28 mouse cellular contexts compared by ENCODE assay signal in the genomic region with DNA sequence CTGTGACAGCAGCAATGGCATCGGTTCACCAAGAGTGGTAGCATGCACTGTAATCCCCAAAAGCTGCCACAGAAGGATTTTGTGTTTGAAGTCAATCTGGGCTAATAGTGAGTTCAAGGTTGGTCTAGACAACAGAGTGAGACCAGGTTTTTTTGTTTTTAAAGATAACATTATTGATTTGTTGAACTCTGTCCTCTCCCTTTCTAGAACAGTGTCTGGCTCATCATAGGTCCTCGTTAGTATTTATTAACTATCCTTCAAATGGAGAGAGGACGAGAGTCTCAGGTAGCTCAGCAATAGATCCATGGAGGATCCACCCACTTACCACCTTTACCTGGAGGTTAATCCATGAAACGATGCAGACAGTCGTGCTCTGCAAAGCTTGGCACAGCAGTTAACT.
"Had no signal": no experiment of that assay in that cellular context is flagged by ENCODE, and none has a peak within 500 bp of the region (broad histone marks: within the 10 kb centered on the region; RNA-seq: fewer than 3 reads in every experiment).

No protein-coding gene starts in this region.

- H3K4me1 ChIP-seq: embryonic facial prominence, embryonic 10.5 days; embryonic facial prominence, embryonic 12.5 days had no signal

- DNase-seq: cerebellum, adult 2 months; cerebellum, adult 8-10 months; cerebellum, adult 9-10 months; cerebellum, adult 9-11 months; cerebellum, postnatal 10 days; cerebellum, postnatal 14 days; cerebellum, postnatal 25 days; cerebellum, postnatal 36 days; embryo, embryonic 11 days; forebrain, postnatal 0 days; gastrocnemius, adult 2 months; gastrocnemius, postnatal 10 days; gastrocnemius, postnatal 14 days; gastrocnemius, postnatal 25 days; gastrocnemius, postnatal 36 days; heart, adult 11 months; heart, adult 18-20 months had no signal

- H3K27ac ChIP-seq: embryonic facial prominence, embryonic 10.5 days; embryonic facial prominence, embryonic 12.5 days; embryonic facial prominence, embryonic 13.5 days; embryonic facial prominence, embryonic 15.5 days; forebrain, embryonic 10.5 days; forebrain, embryonic 12.5 days; forebrain, embryonic 13.5 days; gastrocnemius, adult 2 months had no signal

- H3K27me3 ChIP-seq: embryonic facial prominence, embryonic 12.5 days; embryonic facial prominence, embryonic 13.5 days; embryonic facial prominence, embryonic 15.5 days; forebrain, embryonic 12.5 days; forebrain, embryonic 13.5 days; forebrain, embryonic 15.5 days had no signal

- H3K4me3 ChIP-seq: embryonic facial prominence, embryonic 10.5 days; embryonic facial prominence, embryonic 12.5 days; embryonic facial prominence, embryonic 13.5 days; embryonic facial prominence, embryonic 15.5 days; erythroblast, embryonic 14.5 days; forebrain, embryonic 10.5 days; forebrain, embryonic 12.5 days; forebrain, embryonic 13.5 days; forebrain, embryonic 15.5 days; gastrocnemius, adult 2 months had no signal

- H3K9ac ChIP-seq: embryonic facial prominence, embryonic 12.5 days; embryonic facial prominence, embryonic 13.5 days; embryonic facial prominence, embryonic 15.5 days; forebrain, embryonic 12.5 days; forebrain, embryonic 13.5 days; forebrain, embryonic 15.5 days; forebrain, postnatal 0 days had no signal

- ATAC-seq: forebrain, embryonic 13.5 days; forebrain, embryonic 14.5 days; forebrain, embryonic 15.5 days; forebrain, embryonic 16.5 days; forebrain, postnatal 0 days had no signal

- H3K9me3 ChIP-seq: embryonic facial prominence, embryonic 10.5 days; embryonic facial prominence, embryonic 12.5 days; embryonic facial prominence, embryonic 13.5 days; embryonic facial prominence, embryonic 15.5 days; forebrain, embryonic 10.5 days; forebrain, embryonic 12.5 days; forebrain, embryonic 13.5 days; forebrain, embryonic 15.5 days had no signal

- H3K4me2 ChIP-seq: embryonic facial prominence, embryonic 12.5 days; embryonic facial prominence, embryonic 13.5 days; embryonic facial prominence, embryonic 15.5 days; forebrain, embryonic 12.5 days; forebrain, embryonic 13.5 days; forebrain, embryonic 15.5 days had no signal

- H3K36me3 ChIP-seq: embryonic facial prominence, embryonic 10.5 days; embryonic facial prominence, embryonic 12.5 days; embryonic facial prominence, embryonic 13.5 days; embryonic facial prominence, embryonic 15.5 days; forebrain, embryonic 10.5 days; forebrain, embryonic 12.5 days; forebrain, embryonic 15.5 days had no signal
